Mouse (Mus musculus) c-Kit-positive CD71-negative TER-119-negative erythroid progenitor cells, embryonic 14.5 days (primary cell): ENCODE measurements around the gene Fgf6.

Experiments used
- DNase-seq: peaks from one replicate; pipeline ENCODE4 v3.0.0-alpha.2; 2013; ENCODE audit warnings: low read depth

Fgf6 gene

GRCm38 (mm10) chr6:127014906-127015770 is at the start of gene Fgf6:
Gene Fgf6 (plus strand): TSS chr6:127015586.
- no peak for DNase-seq

GRCm38 (mm10) chr6:126966241-126967026 is 49.0 kb upstream of the Fgf6 start:
- no peak for DNase-seq

- DNase-seq = no peak
These were observed 33.7 kb upstream of the Fgf6 start for GRCm38 (mm10) chr6:126981539-126982234.

GRCm38 (mm10) chr6:126993676-126994075 is 21.7 kb upstream of the Fgf6 start:
- no peak for DNase-seq

GRCm38 (mm10) chr6:126995494-126995893 is 19.9 kb upstream of the Fgf6 start:
- DNase-seq = no peak

GRCm38 (mm10) chr6:126996399-126996798 is 19.0 kb upstream of the Fgf6 start:
- peak; percentile 22 for DNase-seq

GRCm38 (mm10) chr6:127005646-127006045 is 9.7 kb upstream of the Fgf6 start:
- DNase-seq = no peak

- DNase-seq = no peak
These were observed 8.8 kb upstream of the Fgf6 start for GRCm38 (mm10) chr6:127006551-127006950.

- DNase-seq = no peak
These were observed 5.4 kb upstream of the Fgf6 start for GRCm38 (mm10) chr6:127010021-127010420.

GRCm38 (mm10) chr6:127011947-127012535 is 3.3 kb upstream of the Fgf6 start:
- DNase-seq = no peak

GRCm38 (mm10) chr6:127019254-127019653 is 3.9 kb downstream of the Fgf6 start:
- DNase-seq = no peak

GRCm38 (mm10) chr6:127020431-127020830 is 5.0 kb downstream of the Fgf6 start:
- no peak for DNase-seq

- no peak for DNase-seq
These were observed 9.4 kb downstream of the Fgf6 start for GRCm38 (mm10) chr6:127024836-127025235.

- DNase-seq = peak; percentile 42
These were observed 19.4 kb downstream of the Fgf6 start for GRCm38 (mm10) chr6:127034760-127035159.

- DNase-seq = no peak
These were observed 29.5 kb downstream of the Fgf6 start for GRCm38 (mm10) chr6:127044909-127045308.

GRCm38 (mm10) chr6:127050847-127051246 is 35.5 kb downstream of the Fgf6 start:
- no peak for DNase-seq

GRCm38 (mm10) chr6:127056990-127057588 is 41.7 kb downstream of the Fgf6 start:
- DNase-seq = no peak

- DNase-seq = no peak
These were observed 44.6 kb downstream of the Fgf6 start for GRCm38 (mm10) chr6:127059975-127060374.

- DNase-seq = no peak
These were observed 48.5 kb downstream of the Fgf6 start for GRCm38 (mm10) chr6:127063915-127064314.

- no peak for DNase-seq
These were observed 49.4 kb downstream of the Fgf6 start for GRCm38 (mm10) chr6:127064815-127065214.

GRCm38 (mm10) chr6:127072817-127073216 is 57.4 kb downstream of the Fgf6 start, which contains the start of gene Fgf23:
Gene Fgf23 (plus strand): TSS chr6:127072902.
- DNase-seq = no peak
